Mouse (Mus musculus): ENCODE data around the gene Psma1. TPM values are rescaled to one million over a fixed set of nuclear protein-coding genes. Genes with fewer than 3 reads are reported as not detected.

The Psma1 gene
- polyA plus RNA-seq, 1 experiment: 42.7 TPM

DNA sequence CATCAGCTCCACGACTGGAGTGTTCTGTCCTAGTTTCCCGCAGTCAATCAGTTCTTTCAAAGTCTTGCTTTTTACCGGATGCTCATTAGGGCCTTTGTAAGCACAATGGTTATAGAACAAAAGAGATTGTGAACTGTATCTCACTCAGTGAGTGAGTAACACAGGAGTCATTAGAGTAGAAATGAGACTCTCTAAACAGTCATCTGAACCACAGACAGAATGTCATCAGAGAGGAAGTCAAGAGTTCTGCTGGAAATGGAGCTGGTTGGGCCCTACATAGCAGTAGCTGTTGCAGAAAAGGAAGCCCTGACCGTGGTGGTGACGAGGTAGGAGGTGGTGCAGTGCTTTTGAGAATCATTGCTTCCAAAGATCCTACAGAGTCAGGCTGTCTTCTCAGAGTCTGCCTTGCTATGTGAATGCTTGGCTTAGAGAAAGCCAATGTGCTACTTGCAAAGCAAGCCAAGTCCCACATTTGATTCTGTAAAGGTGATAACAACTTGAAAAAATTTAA lies 40.5 kb upstream of the Psma1 start:
- Histone ChIP-seq H3K27ac (ENCODE audit: insufficient read depth, low read length) (peak overlapping the region; percentile 88), H3K4me3 (ENCODE audit: extremely low read depth, insufficient read depth, insufficient read length) (no peak overlapping the region), H3K27me3 (ENCODE audit: control insufficient read depth, insufficient read depth, low read length) (no peaks in the 10 kb centered on the region), H3K4me1 (ENCODE audit: control insufficient read depth, insufficient read depth, insufficient read length) (peaks cover 13% of the 10 kb centered on the region; the same call in 1 of the 2 replicates), H3K36me3 (ENCODE audit: control insufficient read depth, insufficient read depth, low read length) (no peaks in the 10 kb centered on the region)
- WGBS: 44% methylated on average over 5 of the region's 5 CpGs
- peak; percentile 18 to 36 for DNase-seq (ENCODE audit: low read depth in 1 of 2, low spot score in 2 of 2)
- TF ChIP-seq POLR2A (IDR thresholded peaks at IDR 0.05; ENCODE audit: low read depth, low read length): no peak
- TF ChIP-seq CTCF (IDR thresholded peaks at IDR 0.05; ENCODE audit: extremely low read depth, insufficient read depth, insufficient read length, insufficient replicate concordance): no peak

DNA sequence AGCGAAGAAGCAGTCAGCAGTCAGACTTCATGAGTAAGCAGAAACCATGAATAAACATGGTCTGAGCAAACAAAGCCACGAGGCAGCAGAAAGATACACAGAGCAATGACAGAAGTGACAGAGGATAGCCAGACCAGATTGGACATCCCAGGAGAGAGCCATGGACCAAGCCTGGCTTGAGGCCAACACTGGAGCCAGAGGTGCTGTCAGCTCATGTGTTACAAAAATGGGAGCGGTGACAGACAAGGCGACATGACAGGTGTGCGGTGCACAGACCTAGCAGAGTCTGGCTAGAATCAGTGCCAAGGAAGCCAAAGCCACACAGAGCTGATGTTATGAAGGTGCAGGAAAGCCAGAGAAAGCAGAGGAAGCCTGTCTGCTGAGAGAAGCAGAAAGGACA lies 35.3 kb upstream of the Psma1 start:
- Histone ChIP-seq H3K27me3 (ENCODE audit: control insufficient read depth, insufficient read depth, low read length) (no peaks in the 10 kb centered on the region), H3K27ac (ENCODE audit: insufficient read depth, low read length) (no peak overlapping the region), H3K4me1 (ENCODE audit: control insufficient read depth, insufficient read depth, insufficient read length) (0 out of 2 replicates have a peak, but pooled peaks cover 1% of the 10 kb centered on the region), H3K4me3 (ENCODE audit: extremely low read depth, insufficient read depth, insufficient read length) (no peak overlapping the region), H3K36me3 (ENCODE audit: control insufficient read depth, insufficient read depth, low read length) (no peaks in the 10 kb centered on the region)
- TF ChIP-seq CTCF (IDR thresholded peaks at IDR 0.05; ENCODE audit: extremely low read depth, insufficient read depth, insufficient read length, insufficient replicate concordance) (no peak), POLR2A (IDR thresholded peaks at IDR 0.05; ENCODE audit: low read depth, low read length) (no peak)
- WGBS: 79% methylated on average over 5 of the region's 5 CpGs
- no peak for DNase-seq (ENCODE audit: low read depth in 1 of 2, low spot score in 2 of 2)

DNA sequence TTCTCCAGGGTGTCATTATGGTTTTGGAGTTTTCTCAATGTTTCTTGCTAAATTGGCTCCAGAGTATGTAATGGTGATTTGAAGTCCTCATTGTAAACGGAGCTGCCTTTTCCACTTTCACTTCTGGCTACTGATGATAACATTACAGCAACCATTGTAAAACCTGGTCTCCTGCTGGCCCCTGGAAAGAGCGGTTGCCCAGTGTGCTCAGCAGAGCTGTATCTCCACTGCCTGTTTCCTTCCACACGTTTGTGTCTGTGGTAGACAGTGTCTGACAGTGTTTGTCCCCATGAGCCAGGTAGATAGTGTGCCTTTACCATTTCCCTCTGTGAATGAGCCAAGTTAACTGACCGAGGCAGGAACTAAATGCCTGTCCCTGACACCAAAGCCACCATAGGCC lies 33.1 kb upstream of the Psma1 start:
- H3K4me1 ChIP-seq (ENCODE audit: control insufficient read depth, insufficient read depth, insufficient read length): no peaks in the 10 kb centered on the region
- H3K27me3 ChIP-seq (ENCODE audit: control insufficient read depth, insufficient read depth, low read length): no peaks in the 10 kb centered on the region
- 47% methylated on average over 4 of the region's 4 CpGs for WGBS
- no peak overlapping the region for H3K27ac ChIP-seq (ENCODE audit: insufficient read depth, low read length)
- no peak for DNase-seq (ENCODE audit: low read depth in 1 of 2, low spot score in 2 of 2)
- no peak overlapping the region for H3K4me3 ChIP-seq (ENCODE audit: extremely low read depth, insufficient read depth, insufficient read length)
- H3K36me3 ChIP-seq (ENCODE audit: control insufficient read depth, insufficient read depth, low read length): no peaks in the 10 kb centered on the region
- TF ChIP-seq POLR2A (IDR thresholded peaks at IDR 0.05; ENCODE audit: low read depth, low read length): no peak
- TF ChIP-seq CTCF (IDR thresholded peaks at IDR 0.05; ENCODE audit: extremely low read depth, insufficient read depth, insufficient read length, insufficient replicate concordance): no peak

DNA sequence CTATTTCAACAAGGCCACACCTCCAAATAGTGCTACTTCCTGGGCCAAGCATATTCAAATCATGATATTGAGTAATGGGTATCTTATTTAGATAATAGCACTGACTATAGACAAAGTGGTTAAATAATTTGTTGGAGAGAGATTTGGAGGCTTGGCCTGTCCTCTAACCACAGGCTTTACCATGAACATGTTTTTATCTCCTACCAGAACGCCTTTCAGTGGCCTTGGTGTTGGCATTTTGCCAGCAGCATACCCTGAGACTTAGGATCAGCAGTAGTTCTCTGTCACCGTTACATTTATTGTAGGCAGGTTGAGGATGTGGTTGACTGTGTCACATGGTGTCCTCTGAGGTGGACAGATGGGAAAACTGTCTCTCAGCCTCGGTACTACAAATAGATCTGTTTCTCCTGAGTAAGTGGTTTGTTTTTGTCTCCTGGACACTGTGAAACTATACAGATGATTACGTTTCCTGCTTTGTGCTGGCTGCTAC lies 25.4 kb upstream of the Psma1 start:
- H3K27ac ChIP-seq (ENCODE audit: insufficient read depth, low read length): peak overlapping the region; percentile 83
- no peaks in the 10 kb centered on the region for H3K36me3 ChIP-seq (ENCODE audit: control insufficient read depth, insufficient read depth, low read length)
- H3K4me1 ChIP-seq (ENCODE audit: control insufficient read depth, insufficient read depth, insufficient read length): peaks cover 16% of the 10 kb centered on the region; the same call in 1 of the 2 replicates
- TF ChIP-seq POLR2A (IDR thresholded peaks at IDR 0.05; ENCODE audit: low read depth, low read length): no peak
- no peak for TF ChIP-seq CTCF (IDR thresholded peaks at IDR 0.05; ENCODE audit: extremely low read depth, insufficient read depth, insufficient read length, insufficient replicate concordance)
- peak; percentile 40 to 67 for DNase-seq (ENCODE audit: low read depth in 1 of 2, low spot score in 2 of 2)
- no peak overlapping the region for H3K4me3 ChIP-seq (ENCODE audit: extremely low read depth, insufficient read depth, insufficient read length)
- WGBS: 5% methylated on average over 4 of the region's 4 CpGs
- no peaks in the 10 kb centered on the region for H3K27me3 ChIP-seq (ENCODE audit: control insufficient read depth, insufficient read depth, low read length)

DNA sequence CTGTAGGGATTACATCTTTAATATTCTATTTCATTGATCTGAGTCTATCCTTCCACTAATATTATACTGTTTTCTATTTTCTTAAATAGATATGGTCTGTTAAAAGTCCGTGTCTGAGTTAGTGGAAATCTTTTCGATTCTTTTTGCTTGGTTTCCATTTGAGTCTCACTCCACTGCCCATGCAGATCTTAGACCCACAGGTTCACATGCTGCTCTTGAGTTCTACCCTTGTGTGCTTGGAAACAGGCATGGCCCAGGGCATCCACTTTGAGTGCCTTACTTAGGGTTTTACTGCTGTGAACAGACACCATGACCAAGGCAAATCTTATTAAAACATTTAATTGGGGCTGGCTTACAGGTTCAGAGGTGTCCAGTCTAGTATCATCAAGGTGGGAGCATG lies 24.9 kb upstream of the Psma1 start:
- Histone ChIP-seq H3K27me3 (ENCODE audit: control insufficient read depth, insufficient read depth, low read length) (no peaks in the 10 kb centered on the region), H3K36me3 (ENCODE audit: control insufficient read depth, insufficient read depth, low read length) (no peaks in the 10 kb centered on the region), H3K4me1 (ENCODE audit: control insufficient read depth, insufficient read depth, insufficient read length) (peaks cover 16% of the 10 kb centered on the region; the same call in 1 of the 2 replicates), H3K4me3 (ENCODE audit: extremely low read depth, insufficient read depth, insufficient read length) (no peak overlapping the region), H3K27ac (ENCODE audit: insufficient read depth, low read length) (peak overlapping the region; percentile 83)
- WGBS: 41% methylated on average over 2 of the region's 2 CpGs
- peak in 1 of 2 experiments; percentile 42 for DNase-seq (ENCODE audit: low read depth in 1 of 2, low spot score in 2 of 2)
- TF ChIP-seq CTCF (IDR thresholded peaks at IDR 0.05; ENCODE audit: extremely low read depth, insufficient read depth, insufficient read length, insufficient replicate concordance): no peak
- no peak for TF ChIP-seq POLR2A (IDR thresholded peaks at IDR 0.05; ENCODE audit: low read depth, low read length)

DNA sequence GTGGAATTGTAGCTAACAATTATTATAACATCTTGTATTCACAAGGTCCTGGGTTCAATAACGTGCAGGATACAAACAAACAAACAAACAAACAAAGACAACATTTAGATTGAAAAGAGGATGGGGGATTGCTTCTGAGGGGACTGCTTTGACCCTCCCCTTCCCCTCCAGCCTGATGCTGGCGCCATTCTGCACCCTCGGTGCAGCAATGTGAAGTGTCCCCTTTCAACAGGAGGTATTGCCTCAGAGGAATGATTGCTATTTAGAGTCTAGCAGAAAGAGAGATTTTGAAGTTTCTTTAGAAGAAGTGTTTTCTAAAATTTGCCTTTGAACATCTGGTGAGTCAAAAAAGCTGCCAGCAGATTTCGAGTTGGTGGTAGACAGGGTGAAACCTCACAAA lies 23.3 kb upstream of the Psma1 start:
- TF ChIP-seq POLR2A (IDR thresholded peaks at IDR 0.05; ENCODE audit: low read depth, low read length) (no peak), CTCF (IDR thresholded peaks at IDR 0.05; ENCODE audit: extremely low read depth, insufficient read depth, insufficient read length, insufficient replicate concordance) (no peak)

DNA sequence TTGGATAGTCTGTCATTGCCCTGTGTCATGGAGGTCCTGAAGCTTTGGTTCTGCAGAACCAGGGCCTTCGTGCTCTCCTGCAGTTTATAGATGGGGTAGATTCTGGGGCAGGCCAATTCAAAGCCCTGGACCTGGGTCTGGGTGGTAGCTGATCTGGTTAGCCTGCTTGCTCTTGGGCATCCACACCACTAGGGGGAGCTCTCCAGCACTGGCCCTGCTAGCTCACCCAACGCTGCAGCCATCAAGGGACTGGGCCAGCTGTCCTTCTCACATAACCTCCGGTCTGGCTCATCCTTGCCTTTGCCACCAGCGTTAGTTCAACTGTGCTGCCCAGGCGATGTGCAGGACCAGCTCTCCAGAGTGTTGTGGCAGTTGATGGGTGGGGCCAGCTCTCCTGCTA lies 18.8 kb upstream of the Psma1 start:
- no peak for TF ChIP-seq POLR2A (IDR thresholded peaks at IDR 0.05; ENCODE audit: low read depth, low read length)
- TF ChIP-seq CTCF (IDR thresholded peaks at IDR 0.05; ENCODE audit: extremely low read depth, insufficient read depth, insufficient read length, insufficient replicate concordance): peak; percentile 55; the same call in 1 of the 2 replicates
- 74% methylated on average over 5 of the region's 5 CpGs for WGBS
- Histone ChIP-seq H3K27ac (ENCODE audit: insufficient read depth, low read length) (no peak overlapping the region), H3K36me3 (ENCODE audit: control insufficient read depth, insufficient read depth, low read length) (no peaks in the 10 kb centered on the region), H3K4me1 (ENCODE audit: control insufficient read depth, insufficient read depth, insufficient read length) (peaks cover 19% of the 10 kb centered on the region; the same call in 1 of the 2 replicates), H3K27me3 (ENCODE audit: control insufficient read depth, insufficient read depth, low read length) (no peaks in the 10 kb centered on the region), H3K4me3 (ENCODE audit: extremely low read depth, insufficient read depth, insufficient read length) (no peak overlapping the region)
- DNase-seq (ENCODE audit: low read depth in 1 of 2, low spot score in 2 of 2): no peak

More for the DNA sequence above, 23.3 kb upstream of the Psma1 start:
- 61% methylated on average over 4 of the region's 4 CpGs for WGBS
- Histone ChIP-seq H3K36me3 (ENCODE audit: control insufficient read depth, insufficient read depth, low read length) (no peaks in the 10 kb centered on the region), H3K4me3 (ENCODE audit: extremely low read depth, insufficient read depth, insufficient read length) (no peak overlapping the region), H3K27ac (ENCODE audit: insufficient read depth, low read length) (no peak overlapping the region), H3K4me1 (ENCODE audit: control insufficient read depth, insufficient read depth, insufficient read length) (peaks cover 16% of the 10 kb centered on the region; the same call in 1 of the 2 replicates), H3K27me3 (ENCODE audit: control insufficient read depth, insufficient read depth, low read length) (no peaks in the 10 kb centered on the region)
- no peak for DNase-seq (ENCODE audit: low read depth in 1 of 2, low spot score in 2 of 2)

Measured in spleen, adult 2 months (tissue).